Mouse (Mus musculus) c-Kit-positive CD71-positive TER-119-negative erythroid progenitor cells, embryonic 14.5 days (primary cell): ENCODE measurements around the gene Man2b1.
"Not testable (repeated sequence)": the region's sequence is repeated elsewhere in the genome, so short reads cannot be mapped to it uniquely, and the experiment has no call there.

ENCODE experiments used
- DNase-seq: peaks from one replicate; pipeline ENCODE4 v3.0.0-alpha.2; 2013; ENCODE audit warnings: low read depth

The Man2b1 gene

DNA sequence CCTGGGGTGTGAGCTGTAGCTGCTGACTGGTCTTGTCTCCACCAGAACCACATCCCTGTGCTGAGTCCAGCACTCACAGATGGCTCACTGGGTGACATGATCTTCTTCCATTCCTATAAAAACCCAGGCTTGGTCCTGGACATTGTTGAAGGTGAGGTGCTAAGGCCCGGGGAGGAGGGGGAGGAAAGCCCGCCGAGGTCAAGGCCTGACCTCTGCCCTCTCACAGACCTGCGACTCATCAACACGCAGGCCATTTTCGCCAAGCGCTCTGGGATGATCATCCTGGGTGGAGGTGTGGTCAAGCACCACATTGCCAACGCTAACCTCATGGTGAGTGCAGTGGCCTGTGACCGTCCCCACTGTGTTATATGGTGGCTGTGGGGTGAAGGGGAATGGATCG is 8.9 kb upstream of the Man2b1 start:
- no peak for DNase-seq

DNA sequence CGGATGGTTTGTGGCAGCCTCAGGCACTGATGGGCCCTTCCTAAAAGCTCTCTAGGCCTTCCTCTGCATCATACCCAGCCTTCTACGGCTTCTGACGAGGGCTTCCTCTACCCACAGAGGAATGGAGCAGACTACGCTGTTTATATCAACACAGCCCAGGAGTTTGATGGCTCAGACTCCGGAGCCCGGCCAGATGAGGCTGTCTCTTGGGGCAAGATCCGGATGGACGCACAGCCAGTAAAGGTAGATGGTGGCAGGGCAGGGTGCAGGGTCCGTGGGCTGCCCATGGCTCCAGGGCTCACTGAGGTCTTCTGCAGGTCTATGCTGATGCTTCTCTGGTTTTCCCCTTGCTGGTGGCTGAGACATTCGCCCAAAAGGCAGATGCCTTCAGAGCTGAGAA is 8.5 kb upstream of the Man2b1 start:
- DNase-seq, result no peak

DNA sequence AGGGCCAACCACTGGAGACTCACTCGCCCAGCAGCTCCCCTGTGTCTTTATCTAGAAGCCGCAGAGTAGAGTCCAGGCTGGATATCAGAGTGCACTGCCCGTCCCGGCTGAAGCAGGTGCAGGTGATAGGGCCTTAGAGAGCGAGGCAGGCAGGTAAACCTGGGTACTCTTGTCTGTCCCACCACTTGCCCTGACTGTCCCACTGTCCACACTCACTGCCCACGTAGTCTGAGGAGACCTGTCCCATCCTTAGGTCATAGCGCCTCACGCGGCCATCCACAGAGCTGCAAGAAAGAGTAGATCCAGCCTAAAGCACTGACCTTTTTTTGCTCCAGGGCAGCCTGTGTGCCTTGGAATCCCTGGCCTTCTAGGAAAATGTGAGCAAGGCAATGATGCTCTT is 7.1 kb upstream of the Man2b1 start:
- no peak for DNase-seq

DNA sequence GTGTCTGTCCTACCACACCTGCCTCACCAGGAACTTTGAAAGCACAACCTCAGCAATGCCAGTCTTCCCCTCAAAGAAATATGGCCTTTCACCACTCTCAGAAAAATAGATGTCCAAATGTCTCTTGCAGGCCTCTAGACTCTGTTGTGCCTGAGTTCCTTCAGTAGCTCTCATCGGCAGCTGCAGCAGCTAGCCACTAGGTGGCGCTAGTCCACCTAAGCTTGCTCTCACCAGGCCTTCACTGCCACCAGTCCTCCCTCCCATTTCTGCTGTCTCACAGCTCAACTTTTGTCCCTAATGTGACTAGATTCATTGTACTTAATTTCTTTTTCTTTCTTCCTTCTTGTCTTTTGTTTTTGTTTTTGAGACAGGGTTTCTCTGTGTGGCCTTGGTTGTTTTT is 6.1 kb upstream of the Man2b1 start:
- DNase-seq, result peak; percentile 80

DNA sequence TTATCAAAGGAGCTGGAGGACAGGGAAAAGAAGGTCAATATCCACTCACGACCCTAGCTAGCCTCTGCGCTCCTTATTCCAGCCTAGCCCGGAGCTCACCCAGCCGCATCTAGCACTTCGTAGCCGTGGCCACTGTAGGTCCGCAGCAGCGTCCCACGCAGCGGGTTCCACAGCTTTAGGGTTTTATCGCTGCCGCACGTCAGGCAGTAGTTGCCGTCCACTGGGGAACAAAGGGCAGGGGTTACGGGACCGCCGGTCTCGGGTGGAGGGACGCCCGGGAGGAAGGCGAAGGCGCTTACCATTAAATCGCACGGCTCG is 2.9 kb upstream of the Man2b1 start:
- DNase-seq, result no peak

DNA sequence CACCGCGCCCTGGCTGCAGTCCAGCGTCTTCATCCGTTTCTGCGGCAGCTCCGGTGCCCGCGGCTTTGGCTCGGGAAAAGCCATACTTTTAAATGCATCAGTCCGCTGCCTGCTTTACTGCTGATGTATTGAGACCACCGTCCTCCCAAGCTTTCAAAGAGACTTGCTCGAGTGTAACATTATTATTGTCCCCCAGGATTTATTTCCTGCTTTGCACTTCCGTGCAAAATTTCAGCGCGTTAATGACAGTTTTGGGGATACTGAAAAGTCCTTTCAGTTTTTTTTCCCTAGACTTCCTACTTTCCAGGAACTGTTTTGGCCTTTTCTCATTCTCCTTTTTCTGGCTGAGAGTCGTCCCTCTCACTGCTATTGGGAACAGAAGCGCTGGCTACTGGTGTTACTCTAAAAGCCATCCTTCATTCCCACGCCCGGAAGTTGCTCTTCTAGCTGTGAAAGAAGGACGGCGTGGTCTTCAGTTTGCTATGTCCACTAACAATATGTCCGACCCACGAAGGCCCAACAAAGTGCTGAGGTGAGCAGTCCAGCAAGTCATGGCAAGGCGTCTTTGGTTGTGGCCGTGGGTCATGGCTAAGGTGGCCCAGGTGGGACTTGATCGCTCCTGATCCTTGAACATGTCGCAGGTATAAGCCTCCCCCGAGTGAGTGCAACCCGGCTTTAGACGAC is 2.4 kb upstream of the Man2b1 start, which contains the start of gene Wdr83os:
TSS of gene Wdr83os (plus strand) at position 209 of the 684 bp plus-strand sequence.
- DNase-seq, result peak; percentile 67

DNA sequence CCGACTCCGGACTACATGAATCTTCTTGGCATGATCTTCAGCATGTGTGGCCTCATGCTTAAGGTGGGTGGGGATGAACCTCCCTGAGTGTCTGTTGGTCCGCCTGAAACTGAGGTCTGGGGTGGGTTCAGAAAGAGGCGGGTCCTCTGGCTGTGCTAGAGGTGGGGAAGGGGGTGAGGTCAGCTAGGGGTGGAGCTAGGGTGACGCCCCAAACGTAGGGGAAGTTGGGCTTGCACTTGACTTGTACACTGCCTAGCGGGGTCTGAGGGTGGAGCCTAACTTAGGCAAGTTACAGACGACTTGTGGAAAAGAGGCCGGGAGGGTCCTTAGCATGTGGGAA is 1.9 kb upstream of the Man2b1 start, which contains the start of gene Wdr83:
TSS of gene Wdr83 (minus strand) at position 91 of the 340 bp plus-strand sequence.
- DNase-seq, result no peak

DNA sequence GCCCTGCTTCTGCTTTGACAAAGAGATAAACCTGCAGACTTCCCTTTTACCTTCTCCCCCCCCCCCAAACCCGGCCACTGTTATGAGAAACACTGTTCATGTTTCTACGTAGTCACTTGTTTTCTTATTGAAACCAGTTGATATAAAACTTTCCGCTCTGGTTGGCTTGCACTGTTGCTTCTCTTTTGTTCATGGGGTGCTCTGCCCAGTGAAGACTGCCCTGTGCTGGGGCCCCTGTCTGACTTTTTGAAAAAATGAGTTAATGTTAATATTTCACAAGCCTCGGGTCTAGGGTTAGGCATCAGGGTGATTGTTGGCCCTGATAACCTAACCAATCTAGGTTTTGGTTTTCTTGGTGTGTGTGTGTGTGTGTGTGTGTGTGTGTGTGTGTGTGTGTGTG is 901 bp upstream of the Man2b1 start:
- not testable (repeated sequence) for DNase-seq

DNA sequence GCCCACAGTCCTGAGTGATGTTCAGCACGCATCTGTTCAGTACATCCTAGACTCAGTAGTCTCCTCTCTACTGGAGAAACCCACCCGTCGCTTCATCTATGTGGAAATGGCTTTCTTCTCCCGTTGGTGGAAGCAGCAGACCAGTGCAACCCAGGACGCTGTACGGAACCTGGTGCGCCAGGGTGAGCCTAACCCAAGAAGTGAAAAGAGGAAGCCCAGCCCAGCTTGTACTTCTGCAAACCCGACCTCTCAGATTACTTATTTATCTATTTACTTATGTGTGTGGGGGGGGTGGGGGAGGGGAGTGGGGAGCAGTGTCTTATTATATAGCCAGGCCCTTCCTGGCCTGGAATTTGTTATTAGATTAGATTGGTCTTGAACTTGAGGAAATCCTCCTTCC is 1.6 kb downstream of the Man2b1 start:
- no peak for DNase-seq

DNA sequence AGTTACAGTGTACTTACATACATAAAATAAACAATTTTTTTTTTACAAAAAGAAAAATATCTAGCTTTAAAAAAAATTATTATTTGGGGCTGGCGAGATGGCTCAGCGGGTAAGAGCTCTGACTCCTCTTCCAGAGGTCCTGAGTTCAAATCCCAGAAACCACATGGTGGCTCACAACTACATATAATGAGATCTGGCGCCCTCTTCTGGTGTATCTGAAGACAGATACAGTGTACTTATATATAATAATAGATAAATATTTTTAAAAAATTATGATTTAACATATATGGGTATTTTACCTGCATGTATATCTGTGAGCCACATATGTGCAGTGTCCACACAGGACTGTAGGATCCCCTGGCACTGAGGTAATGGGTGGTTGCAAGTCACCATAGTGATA is 3.2 kb downstream of the Man2b1 start:
- no peak for DNase-seq

DNA sequence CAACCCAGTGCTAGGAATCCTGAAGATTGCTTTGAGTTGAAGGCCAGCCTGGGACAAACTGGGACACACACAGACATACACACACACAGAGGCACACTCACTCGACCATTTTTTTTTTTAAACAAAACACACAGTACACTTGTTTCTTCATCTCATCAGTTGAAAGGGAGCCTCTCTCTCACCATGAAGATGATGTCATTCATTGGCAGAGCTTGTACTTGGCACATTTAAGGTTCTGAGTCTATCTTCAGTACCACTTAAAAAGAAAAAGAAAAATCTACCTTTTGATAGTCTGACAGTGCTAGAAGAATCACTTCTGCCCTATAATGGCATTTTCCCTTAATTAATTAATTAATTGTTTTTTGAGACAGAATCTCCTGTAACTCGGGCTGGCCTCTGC is 5.7 kb downstream of the Man2b1 start:
- no peak for DNase-seq

DNA sequence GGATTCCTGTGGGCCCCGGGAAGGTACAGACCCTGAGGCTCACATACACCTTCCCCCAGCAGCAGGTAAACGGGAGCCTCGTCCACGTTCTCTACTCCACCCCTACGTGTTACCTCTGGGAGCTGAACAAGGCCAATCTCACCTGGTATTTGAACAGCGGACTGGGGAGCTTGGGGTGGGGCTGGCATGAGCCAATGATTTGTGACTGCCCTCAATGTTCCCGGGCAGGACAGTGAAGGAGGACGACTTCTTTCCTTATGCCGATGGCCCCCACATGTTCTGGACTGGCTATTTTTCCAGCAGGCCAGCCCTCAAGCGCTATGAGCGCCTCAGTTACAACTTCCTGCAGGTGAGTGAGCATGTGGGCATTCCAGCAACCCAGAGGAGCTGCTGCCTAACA is 7.8 kb downstream of the Man2b1 start:
- DNase-seq, result no peak

DNA sequence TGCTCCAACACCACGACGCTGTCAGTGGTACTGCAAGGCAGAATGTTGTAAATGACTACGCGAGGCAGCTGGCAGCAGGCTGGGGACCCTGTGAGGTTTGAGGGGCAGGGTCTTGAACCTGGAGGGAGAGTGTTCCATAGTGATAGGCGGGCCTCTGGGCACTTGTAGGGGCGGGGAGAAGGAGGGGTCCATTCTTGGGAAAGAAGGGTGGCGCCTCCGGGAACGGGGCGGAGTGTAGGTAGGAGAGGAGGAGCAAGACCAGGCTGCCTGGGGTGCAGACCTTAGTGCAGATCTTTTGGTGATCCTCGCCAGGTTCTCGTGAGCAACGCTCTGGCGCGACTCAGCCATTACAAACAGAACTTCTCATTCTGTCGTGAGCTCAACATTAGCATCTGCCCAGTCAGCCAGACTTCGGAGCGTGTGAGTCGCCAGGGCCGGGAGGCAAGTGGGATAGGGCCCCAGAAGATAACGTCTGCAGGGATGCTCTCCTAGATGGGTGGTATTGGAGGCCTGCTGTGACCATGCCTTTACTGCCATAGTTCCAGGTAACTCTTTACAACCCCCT is 8.5 kb downstream of the Man2b1 start:
- no peak for DNase-seq

DNA sequence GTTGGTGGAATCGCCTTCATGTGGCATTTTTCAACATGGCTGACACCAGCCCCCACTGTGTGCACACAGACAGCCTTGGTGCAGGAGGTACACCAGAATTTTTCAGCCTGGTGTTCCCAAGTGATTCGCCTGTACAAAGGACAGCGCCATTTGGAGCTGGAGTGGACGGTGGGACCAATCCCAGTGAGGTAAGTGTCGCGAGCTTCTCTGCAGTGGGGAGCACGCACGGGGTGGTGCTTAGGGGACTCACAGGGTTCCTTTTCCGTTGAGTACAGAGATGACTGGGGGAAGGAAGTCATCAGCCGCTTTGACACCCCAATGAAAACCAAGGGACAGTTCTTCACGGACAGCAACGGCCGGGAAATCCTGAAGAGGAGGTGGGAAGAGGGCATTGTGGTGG is 12.0 kb downstream of the Man2b1 start:
- DNase-seq, result no peak

DNA sequence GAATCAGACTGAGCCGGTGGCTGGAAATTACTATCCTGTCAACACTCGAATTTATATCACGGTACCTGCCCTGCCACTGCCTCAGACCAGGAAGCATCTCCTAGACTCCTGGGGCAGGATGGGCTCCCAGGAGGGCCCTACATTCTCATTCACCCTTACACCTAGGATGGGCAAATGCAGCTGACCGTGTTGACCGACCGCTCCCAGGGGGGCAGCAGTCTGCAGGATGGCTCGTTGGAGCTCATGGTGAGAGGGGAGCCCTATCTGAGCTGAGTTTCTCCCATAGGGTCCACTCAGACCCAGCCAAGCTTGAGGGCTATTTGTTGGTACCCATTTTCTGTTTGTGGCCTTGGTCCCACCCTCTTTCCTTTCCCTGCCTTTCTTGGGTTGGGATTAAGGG is 12.5 kb downstream of the Man2b1 start:
- no peak for DNase-seq

DNA sequence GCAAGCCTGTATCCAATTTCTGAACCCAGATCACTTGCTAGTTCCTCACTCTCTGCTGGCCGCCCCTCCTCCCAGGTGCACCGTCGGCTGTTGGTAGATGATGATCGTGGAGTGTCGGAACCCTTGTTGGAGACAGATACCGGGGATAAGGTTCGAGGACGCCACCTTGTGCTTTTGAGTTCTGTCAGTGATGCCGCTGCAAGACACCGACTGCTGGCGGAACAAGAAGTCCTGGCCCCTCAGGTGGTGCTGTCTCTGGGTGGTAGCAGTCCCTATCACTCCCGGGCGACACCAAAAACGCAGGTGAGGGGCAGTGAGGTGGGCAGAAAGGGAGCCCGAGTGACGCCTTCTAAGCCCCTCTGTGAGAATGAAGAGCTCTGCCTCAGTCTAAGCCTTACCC is 13.1 kb downstream of the Man2b1 start:
- DNase-seq, result no peak

DNA sequence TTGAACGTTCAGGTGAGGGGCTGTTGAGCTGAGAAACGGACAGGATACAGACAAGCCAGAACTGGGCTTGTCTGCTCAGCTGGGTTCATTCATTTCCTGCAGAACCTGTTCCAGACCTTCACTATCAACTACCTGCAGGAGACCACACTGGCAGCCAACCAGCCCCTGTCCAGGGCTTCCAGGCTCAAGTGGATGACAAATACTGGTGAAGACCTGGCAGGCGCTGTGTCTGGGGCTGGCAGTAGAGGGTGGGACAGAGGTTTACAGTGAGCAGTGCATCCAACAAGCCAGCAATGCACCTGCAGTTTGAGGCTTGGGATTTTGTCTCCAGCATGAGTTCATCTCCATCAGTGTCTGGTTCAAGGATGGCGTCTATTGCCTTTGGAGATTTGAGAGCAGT is 13.8 kb downstream of the Man2b1 start:
- DNase-seq, result no peak

DNA sequence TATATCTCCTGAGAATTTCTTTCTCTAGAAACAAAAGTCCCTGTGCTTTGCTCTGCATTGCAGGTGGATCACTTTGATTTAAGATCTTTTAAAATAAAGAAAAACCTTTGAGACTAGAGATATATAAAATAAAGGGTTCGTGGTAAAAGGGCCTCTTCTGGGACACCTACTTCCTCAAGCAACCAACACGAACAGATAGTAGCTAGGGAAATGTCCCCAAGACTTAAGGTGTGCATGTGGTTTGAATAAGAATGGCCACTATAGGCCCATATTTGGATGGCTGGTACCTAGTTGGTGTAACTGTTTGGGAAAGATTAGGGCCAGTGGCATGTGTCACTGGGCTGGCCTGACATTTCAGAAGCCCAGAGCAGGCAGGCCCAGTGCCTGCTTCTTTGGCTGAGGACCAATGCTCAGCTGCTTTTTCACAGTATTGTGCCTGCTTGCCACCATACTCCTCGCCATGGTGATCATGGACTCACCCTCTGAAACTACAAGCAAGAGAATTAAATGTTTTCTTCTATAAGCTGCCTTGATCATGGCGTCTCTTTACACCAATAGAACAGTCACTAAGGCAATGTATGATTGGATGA is 17.1 kb downstream of the Man2b1 start:
- no peak for DNase-seq

DNA sequence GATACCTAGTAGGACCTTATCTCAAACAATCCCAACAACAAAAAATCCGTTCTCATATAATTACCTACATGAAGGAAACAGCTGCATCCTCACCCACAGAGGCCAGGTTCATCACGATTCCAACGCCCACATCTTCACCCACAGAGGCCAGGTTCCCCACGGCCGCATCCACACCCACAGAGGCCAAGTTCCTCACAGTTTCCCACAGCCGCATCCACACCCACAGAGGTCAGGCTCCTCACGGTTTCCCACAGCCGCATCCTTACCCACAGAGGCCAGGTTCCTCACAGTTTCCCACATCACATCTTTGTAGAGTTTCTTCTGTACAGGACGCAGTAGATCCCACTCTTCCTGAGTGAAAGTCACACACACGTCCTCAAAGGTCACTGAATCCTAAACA is 30.2 kb downstream of the Man2b1 start:
- DNase-seq, result no peak

DNA sequence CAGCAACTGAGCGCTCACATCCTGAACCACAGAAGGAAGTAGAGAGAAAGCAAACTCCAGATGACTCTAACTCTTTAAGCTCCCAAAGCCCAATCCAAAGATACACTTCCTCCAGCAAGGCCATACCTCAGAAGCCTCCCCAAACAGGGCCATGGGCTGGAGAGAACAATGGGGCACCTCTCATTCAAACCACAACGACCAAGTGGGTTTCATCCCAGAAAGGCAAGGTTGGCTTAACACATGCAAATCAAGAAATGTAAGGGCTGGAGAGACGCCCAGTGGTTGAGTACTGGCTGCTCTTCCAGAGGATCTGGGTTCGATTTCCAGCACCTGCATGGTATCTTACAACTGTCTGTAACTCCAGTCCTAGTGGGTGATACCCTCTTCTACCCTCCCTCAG is 32.4 kb downstream of the Man2b1 start:
- DNase-seq, result no peak

DNA sequence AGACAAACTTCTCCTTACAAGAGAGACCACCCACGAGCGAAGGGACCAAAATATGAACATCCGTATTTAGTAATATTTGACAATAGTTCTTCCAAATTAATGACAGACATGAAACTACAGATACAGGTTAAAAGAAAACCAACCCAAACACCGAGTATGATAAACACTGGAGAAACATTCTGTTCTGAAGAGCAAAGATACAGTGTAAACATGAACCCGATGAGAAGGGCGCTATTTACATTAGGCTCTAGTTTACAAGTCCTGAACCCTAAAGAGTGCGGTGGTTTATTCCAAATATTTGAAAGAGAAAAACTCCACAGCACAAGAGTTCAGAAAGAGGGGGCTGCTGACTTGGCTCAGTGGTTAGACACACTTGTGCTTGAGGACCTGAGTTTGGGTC is 33.9 kb downstream of the Man2b1 start:
- DNase-seq, result no peak

DNA sequence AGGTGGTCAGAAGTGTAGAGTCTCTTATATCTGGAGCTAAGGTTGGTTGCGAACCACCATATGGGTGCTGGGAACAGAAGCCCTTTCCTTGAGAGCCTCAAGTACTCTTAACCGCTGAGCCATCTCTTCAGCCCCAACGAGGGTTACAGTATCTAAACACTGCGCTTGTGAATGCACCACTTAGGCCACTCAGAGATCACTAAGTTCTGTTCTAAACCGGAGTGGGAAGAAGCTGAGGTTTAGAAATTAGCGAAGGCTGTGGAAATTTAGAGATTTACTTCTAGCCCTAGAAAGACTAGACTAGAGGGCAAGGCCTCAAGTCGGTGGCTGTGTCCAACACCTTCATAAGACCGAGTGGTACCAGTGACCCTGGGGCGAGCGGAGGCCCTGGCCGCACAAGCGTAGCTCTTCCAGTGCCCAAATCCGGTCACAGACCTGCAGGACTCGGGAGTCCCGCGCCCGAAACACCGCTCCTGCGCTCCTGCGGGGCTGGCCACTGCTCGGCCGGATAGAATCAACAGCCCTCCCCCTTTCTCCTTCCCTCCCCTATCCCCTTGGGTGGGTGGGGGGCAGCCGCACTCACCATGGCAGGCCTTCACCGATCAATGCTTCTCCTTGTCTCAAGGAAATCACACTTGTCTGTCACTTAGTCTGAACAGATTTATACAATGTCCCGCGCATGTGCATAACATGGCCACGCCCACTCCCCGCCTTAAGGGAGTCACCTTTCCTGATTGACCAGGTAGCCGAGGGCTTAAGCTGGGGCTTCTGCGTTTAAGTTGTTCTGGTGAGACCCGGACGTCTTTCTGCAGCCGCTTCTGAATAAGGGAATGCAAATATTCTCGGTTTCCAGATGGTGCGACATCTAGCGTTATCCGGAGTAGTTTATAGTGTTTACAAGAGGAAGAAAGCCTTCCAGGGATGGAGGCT is 36.2 kb downstream of the Man2b1 start:
- no peak for DNase-seq

DNA sequence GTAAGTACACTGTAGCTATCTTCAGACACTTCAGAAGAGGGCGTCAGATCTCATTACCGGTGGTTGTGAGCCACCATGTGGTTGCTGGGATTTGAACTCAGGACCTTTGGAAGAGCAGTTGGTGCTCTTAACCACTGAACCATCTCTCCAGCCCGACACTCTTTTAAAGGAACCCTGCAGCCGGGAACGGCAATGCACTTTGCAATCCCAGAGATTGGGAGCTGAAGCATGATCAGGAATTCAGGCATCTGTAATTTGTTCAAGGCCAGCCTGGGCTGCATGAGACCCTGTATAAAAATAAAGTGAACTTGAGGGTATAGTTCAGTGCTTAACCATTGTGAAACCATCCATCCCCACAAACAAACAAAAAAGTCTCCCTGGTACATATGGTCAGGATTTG is 37.2 kb downstream of the Man2b1 start:
- DNase-seq, result not testable (repeated sequence)
